Mouse (Mus musculus) heart, adult 9 months (tissue): ENCODE data around the gene Selenoh.
"Not testable (repeated sequence)": the region's sequence is repeated elsewhere in the genome, so short reads cannot be mapped to it uniquely, and the experiment has no call there.

Source experiments
- DNase-seq, 2 experiments: peaks; one replicate each; pipeline ENCODE4 v3.0.0; 2022; ENCODE audit warnings: low spot score in 2 of 2

The Selenoh gene

GRCm38 (mm10) chr2:84671535-84671934, 965 bp upstream of the Selenoh start:
- DNase-seq = not testable (repeated sequence)

- no peak for DNase-seq
Measured at GRCm38 (mm10) chr2:84669828-84670568, 572 bp downstream of the Selenoh start.

GRCm38 (mm10) chr2:84666081-84666480, 4.5 kb downstream of the Selenoh start:
- no peak for DNase-seq

GRCm38 (mm10) chr2:84662866-84663265, 7.7 kb downstream of the Selenoh start:
- peak in 1 of 2 experiments; percentile 28 for DNase-seq

- peak; percentile 40 to 58 for DNase-seq
Measured at GRCm38 (mm10) chr2:84660253-84660652, 10.3 kb downstream of the Selenoh start.

GRCm38 (mm10) chr2:84658806-84659205, 11.8 kb downstream of the Selenoh start, which contains the start of gene Btbd18:
Gene Btbd18, plus strand, starts transcription at chr2:84659079.
- no peak for DNase-seq

GRCm38 (mm10) chr2:84655864-84656263, 14.7 kb downstream of the Selenoh start:
- no peak for DNase-seq

- DNase-seq = no peak
Measured at GRCm38 (mm10) chr2:84653354-84653753, 17.2 kb downstream of the Selenoh start.

- DNase-seq = peak; percentile 92 to 93
Measured at GRCm38 (mm10) chr2:84650464-84651195, 19.9 kb downstream of the Selenoh start, which contains the start of gene Ctnnd1. Gene Ctnnd1, minus strand, starts transcription at chr2:84650765.

- DNase-seq = peak; percentile 27 to 38
Measured at GRCm38 (mm10) chr2:84649674-84650073, 20.9 kb downstream of the Selenoh start.

- DNase-seq = no peak
Measured at GRCm38 (mm10) chr2:84648369-84648768, 22.2 kb downstream of the Selenoh start.

GRCm38 (mm10) chr2:84647051-84647568, 23.5 kb downstream of the Selenoh start:
- DNase-seq = no peak

- no peak for DNase-seq
Measured at GRCm38 (mm10) chr2:84646138-84646537, 24.4 kb downstream of the Selenoh start.

- DNase-seq = no peak
Measured at GRCm38 (mm10) chr2:84640833-84641232, 29.7 kb downstream of the Selenoh start.

- DNase-seq = peak in 1 of 2 experiments; percentile 82
Measured at GRCm38 (mm10) chr2:84638428-84639220, 31.9 kb downstream of the Selenoh start.

GRCm38 (mm10) chr2:84637452-84638165, 33.0 kb downstream of the Selenoh start:
- no peak for DNase-seq

GRCm38 (mm10) chr2:84636231-84636741, 34.3 kb downstream of the Selenoh start:
- DNase-seq = peak; percentile 61 to 66

- DNase-seq = peak; percentile 96 to 98
Measured at GRCm38 (mm10) chr2:84635611-84636010, 35.0 kb downstream of the Selenoh start.

- DNase-seq = no peak
Measured at GRCm38 (mm10) chr2:84634934-84635482, 35.6 kb downstream of the Selenoh start.

GRCm38 (mm10) chr2:84634006-84634405, 36.6 kb downstream of the Selenoh start:
- no peak for DNase-seq

GRCm38 (mm10) chr2:84632999-84633398, 37.6 kb downstream of the Selenoh start:
- DNase-seq = no peak
